Mouse (Mus musculus) kidney, embryonic 14.5 days (tissue): ENCODE data around the gene Pard6b. TPM values are rescaled to one million over a fixed set of nuclear protein-coding genes. Genes with fewer than 3 reads are reported as not detected.
A peak's percentile ranks its signal among the peaks of the same experiment; 100 is the strongest.
"Not testable (repeated sequence)": the region's sequence is repeated elsewhere in the genome, so short reads cannot be mapped to it uniquely, and the experiment has no call there.

ENCODE experiments used
- ATAC-seq: fragments of 200-750 bp; cut with Nextera tagmentation; 2 replicates; pipeline ENCODE4 v1.8.0; 2017; ENCODE audit warnings: moderate number of reproducible peaks, mild to moderate bottlenecking, moderate TSS enrichment, moderate library complexity; ENCODE audit not compliant: low FRiP score, low TSS enrichment
- H3K27ac ChIP-seq: fragments of 300-500 bp; sonication (generic); 2 replicates; pipeline ENCODE4 v1.5.1; 2014; ENCODE audit warnings: low read depth, mild to moderate bottlenecking, low read length, moderate library complexity, mixed read lengths
- H3K27me3 ChIP-seq: fragments of 300-500 bp; sonication (generic); 2 replicates; pipeline ENCODE4 v1.6.1; 2014; ENCODE audit warnings: mild to moderate bottlenecking, low read length; ENCODE audit not compliant: control insufficient read depth, insufficient read depth
- H3K36me3 ChIP-seq: fragments of 300-500 bp; sonication (generic); 2 replicates; pipeline ENCODE4 v1.6.1; 2014; ENCODE audit warnings: low read length, mixed read lengths; ENCODE audit not compliant: control insufficient read depth, insufficient read depth
- H3K4me1 ChIP-seq: fragments of 300-500 bp; sonication (generic); 2 replicates; pipeline ENCODE4 v1.6.1; 2014; ENCODE audit warnings: low read length, mixed read lengths; ENCODE audit not compliant: control insufficient read depth, insufficient read depth
- H3K4me2 ChIP-seq: fragments of 300-500 bp; sonication (generic); replicated peaks from 2 replicates; pipeline ENCODE4 v1.6.1; 2014; ENCODE audit warnings: low read depth, mild to moderate bottlenecking, low read length
- H3K4me3 ChIP-seq: fragments of 300-500 bp; sonication (generic); 2 replicates; pipeline ENCODE4 v1.5.1; 2014; ENCODE audit warnings: mild to moderate bottlenecking, low read length
- H3K9ac ChIP-seq: fragments of 300-500 bp; sonication (generic); 2 replicates; pipeline ENCODE4 v1.6.1; 2014; ENCODE audit warnings: low read depth, mild to moderate bottlenecking, low read length, moderate library complexity
- H3K9me3 ChIP-seq: fragments of 300-500 bp; sonication (generic); 2 replicates; pipeline ENCODE4 v1.6.1; 2016; ENCODE audit warnings: low read length; ENCODE audit not compliant: control insufficient read depth
- WGBS: fragments of 180-500 bp; shearing (Covaris S2); extraction: QIAGEN DNeasy Blood & Tissue Kit; methylation state at CpG from one replicate; pipeline ENCODE4 v1.1.7; 2014; 5-methylcytosine and 5-hydroxymethylcytosine counted together
- polyA plus RNA-seq: library from polyadenylated mRNA; unstranded; fragments of >200 nt; fragmentation: Nextera tagmentation; extraction: Ambion mirVana; gene quantifications from 2 replicates; pipeline ENCODE4 v1.2.1, GENCODE M21; 2014

The Pard6b gene
- polyA plus RNA-seq, 1 experiment from 2014 or later: 22.0 TPM

DNA sequence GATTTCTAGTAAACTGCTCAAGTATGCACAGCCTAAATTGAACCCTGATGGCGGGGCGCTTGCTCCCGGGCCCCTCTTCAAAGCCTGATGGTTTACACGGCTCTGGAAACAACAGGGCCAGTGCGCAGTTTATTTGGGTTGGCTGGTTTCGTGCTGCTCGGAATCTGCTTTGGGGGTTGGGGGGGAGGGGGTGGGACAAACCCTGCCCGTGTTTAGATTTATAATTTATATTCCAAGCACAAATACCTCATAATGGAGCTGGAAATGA, 24.2 kb upstream of the Pard6b start:
- H3K36me3 ChIP-seq: no peaks in the 10 kb centered on the region
- 0 out of 2 replicates have a peak, but pooled peaks cover 4% of the 10 kb centered on the region for H3K27me3 ChIP-seq
- peaks cover 16% of the 10 kb centered on the region for H3K4me1 ChIP-seq
- H3K9me3 ChIP-seq: 0 out of 2 replicates have a peak, but pooled peaks cover 2% of the 10 kb centered on the region
- ATAC-seq: no peak
- WGBS: 43% methylated on average over 8 of the region's 8 CpGs
- H3K4me3 ChIP-seq: no peak overlapping the region
- no peak overlapping the region for H3K4me2 ChIP-seq
- H3K27ac ChIP-seq: no peak overlapping the region
- no peak overlapping the region for H3K9ac ChIP-seq

DNA sequence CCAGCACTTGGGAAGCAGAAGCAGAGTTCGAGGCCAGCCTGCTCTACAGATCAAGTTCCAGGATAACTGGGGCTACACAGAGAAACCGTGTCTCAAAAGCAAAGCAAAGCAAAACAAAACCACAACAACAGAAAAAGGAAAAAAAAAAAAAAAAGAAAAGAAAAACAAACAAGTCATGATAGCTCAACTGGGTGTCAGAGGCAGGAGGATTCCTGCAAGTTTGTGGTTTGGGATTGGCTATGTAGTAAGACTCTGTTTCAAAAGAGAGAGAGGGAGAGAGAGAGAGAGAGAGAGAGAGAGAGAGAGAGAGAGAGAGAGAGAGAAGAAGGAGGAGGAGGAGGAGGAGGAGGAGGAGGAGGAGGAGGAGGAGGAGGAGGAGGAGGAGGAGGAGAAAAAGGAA, 22.9 kb upstream of the Pard6b start:
- WGBS: 57% methylated on average over 2 of the region's 2 CpGs
- not testable (repeated sequence) for H3K4me2 ChIP-seq, H3K27me3 ChIP-seq, H3K9ac ChIP-seq, H3K4me3 ChIP-seq, H3K9me3 ChIP-seq, H3K27ac ChIP-seq, H3K36me3 ChIP-seq, ATAC-seq
- H3K4me1 ChIP-seq: peaks cover 16% of the 10 kb centered on the region

DNA sequence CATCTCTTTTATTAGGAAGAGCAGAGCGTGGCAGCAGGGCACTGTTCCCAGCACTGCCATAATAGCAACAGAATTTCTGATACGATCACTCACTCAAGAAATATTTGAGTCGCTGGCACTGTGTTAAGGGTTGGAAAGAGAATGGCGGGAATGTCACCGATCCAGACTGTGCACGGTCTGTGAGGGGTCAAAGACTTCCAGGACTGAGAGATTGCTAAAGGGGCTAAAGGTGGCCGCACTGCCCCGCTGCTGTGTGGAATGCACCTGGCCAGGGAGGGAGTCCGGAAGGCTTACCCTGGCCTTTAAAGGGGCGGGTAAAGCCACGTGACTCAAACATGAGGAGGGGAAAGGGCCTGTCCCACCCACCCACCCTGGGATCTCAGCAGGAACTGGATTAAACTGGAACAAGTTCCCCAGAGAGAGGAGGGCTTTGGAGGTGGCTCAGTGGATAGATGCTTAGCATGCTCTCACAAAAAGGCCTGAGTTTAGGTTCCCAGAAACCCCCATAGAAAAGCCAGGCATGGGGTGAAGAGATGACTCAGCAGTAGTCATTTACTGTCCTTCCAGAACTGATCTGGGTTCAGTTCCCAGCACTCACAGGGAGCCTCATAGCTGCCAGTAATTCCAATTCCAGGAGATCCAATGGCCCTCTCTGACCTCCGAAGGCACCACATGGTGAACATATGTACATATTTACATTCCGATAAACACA, 22.2 kb upstream of the Pard6b start:
- Histone ChIP-seq H3K9me3 (0 out of 2 replicates have a peak, but pooled peaks cover 2% of the 10 kb centered on the region), H3K27ac (peak overlapping the region; percentile 20; the same call in 1 of the 2 replicates), H3K4me1 (peaks cover 16% of the 10 kb centered on the region), H3K4me3 (no peak overlapping the region), H3K36me3 (no peaks in the 10 kb centered on the region), H3K4me2 (no peak overlapping the region), H3K27me3 (no peaks in the 10 kb centered on the region), H3K9ac (no peak overlapping the region)
- peak; percentile 72 for ATAC-seq
- WGBS: 20% methylated on average over 13 of the region's 13 CpGs

DNA sequence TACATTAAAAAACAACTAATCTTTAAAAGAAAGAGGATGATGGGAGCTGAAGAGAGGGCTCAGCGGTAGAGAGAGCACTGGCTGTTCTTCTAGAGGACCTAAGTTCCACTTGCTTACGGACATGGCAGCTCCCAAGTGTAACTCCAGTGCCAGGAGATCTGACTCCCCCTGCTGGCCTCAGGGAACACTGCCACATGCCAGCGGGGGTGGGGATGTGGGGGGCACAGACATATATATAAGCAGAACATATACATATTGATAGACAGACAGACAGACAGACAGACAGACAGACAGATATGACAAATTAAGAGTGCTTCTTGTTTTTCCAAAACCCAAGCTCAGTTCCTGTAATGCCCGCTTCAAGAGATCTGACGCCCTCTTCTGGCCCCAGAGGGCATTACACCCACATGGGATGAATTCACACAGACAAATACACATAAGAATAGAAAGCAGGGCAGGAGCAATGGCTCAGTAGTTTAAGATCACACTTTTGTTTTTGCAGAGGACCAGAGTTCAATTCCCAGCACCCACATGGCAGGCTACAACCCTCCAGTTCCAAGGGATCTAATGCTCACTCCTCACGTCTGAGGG, 21.5 kb upstream of the Pard6b start:
- Histone ChIP-seq H3K27ac (no peak overlapping the region), H3K36me3 (no peaks in the 10 kb centered on the region), H3K9me3 (0 out of 2 replicates have a peak, but pooled peaks cover 2% of the 10 kb centered on the region), H3K4me1 (peaks cover 16% of the 10 kb centered on the region), H3K27me3 (no peaks in the 10 kb centered on the region), H3K9ac (no peak overlapping the region), H3K4me3 (no peak overlapping the region), H3K4me2 (no peak overlapping the region)
- no peak for ATAC-seq
- WGBS: 74% methylated on average over 6 of the region's 6 CpGs

DNA sequence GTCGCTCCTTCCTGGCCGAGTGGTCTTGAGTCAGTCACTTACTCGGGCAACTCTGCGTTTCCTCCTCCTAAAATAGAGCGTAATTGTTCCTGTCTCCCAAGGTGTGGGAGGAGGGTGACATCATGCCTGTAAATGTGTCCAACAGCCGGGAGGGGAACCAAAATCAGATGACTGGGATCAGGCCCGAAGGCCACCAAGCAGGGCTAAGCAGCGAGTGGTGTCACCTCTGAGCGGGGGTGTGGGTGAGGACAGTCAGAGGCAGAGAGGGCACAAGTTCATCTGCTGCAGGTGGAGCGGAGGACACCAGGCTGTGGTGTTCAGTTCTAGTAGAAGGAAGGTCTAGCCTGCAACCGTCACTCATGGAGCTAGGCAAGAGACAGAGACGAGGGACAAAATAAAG, 17.1 kb upstream of the Pard6b start:
- Histone ChIP-seq H3K4me1 (no peaks in the 10 kb centered on the region), H3K9ac (no peak overlapping the region), H3K36me3 (no peaks in the 10 kb centered on the region), H3K27ac (no peak overlapping the region), H3K4me2 (no peak overlapping the region), H3K27me3 (no peaks in the 10 kb centered on the region), H3K9me3 (0 out of 2 replicates have a peak, but pooled peaks cover 2% of the 10 kb centered on the region), H3K4me3 (no peak overlapping the region)
- ATAC-seq: no peak
- WGBS: 78% methylated on average over 12 of the region's 12 CpGs

DNA sequence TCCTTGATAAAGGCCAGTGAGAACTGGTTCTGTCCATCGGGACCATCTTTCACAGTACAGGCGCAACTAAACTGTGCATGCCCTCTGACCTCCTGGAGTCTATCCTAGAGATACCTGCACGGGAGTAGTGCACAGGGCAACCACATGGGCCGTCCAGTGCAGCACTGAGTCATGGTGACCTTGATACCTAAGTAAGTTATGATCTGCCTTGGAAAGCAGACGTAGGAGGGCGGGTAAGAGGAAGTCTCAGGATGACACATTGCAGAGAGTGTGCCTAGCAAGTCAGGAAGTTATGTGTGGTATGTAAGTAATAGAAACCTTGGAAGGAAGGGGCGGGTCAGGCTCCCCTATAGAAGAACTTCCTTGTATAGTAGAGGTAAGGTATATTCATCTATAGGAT, 15.3 kb upstream of the Pard6b start:
- H3K4me1 ChIP-seq: no peaks in the 10 kb centered on the region
- no peak overlapping the region for H3K27ac ChIP-seq
- no peak overlapping the region for H3K9ac ChIP-seq
- 0 out of 2 replicates have a peak, but pooled peaks cover 2% of the 10 kb centered on the region for H3K9me3 ChIP-seq
- no peak for ATAC-seq
- 68% methylated on average over 7 of the region's 7 CpGs for WGBS
- H3K4me3 ChIP-seq: no peak overlapping the region
- H3K36me3 ChIP-seq: no peaks in the 10 kb centered on the region
- no peak overlapping the region for H3K4me2 ChIP-seq
- H3K27me3 ChIP-seq: no peaks in the 10 kb centered on the region

DNA sequence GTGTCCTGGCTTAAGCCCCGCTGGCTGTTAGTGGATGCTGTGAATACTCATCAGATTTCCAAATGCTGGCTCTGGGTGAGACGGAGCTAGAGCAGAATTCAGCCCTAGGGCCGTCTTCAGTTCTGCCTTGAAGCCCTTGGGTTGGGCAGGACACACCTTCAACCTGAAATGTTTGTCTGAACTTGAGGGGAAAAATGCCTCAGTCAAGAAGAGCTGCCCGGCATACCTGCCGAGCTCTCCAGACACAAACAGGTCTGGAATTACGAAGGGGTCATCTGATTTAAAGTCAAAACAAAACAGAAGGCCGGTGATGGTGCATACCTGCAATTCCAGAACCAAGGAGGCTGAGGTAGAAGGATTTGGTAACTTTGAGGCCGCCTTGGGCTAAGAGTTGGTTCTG, 14.0 kb upstream of the Pard6b start:
- Histone ChIP-seq H3K9me3 (no peaks in the 10 kb centered on the region), H3K4me2 (no peak overlapping the region), H3K27me3 (no peaks in the 10 kb centered on the region), H3K27ac (no peak overlapping the region), H3K36me3 (no peaks in the 10 kb centered on the region), H3K4me3 (no peak overlapping the region), H3K9ac (no peak overlapping the region), H3K4me1 (no peaks in the 10 kb centered on the region)
- WGBS: 56% methylated on average over 8 of the region's 8 CpGs
- ATAC-seq: no peak

DNA sequence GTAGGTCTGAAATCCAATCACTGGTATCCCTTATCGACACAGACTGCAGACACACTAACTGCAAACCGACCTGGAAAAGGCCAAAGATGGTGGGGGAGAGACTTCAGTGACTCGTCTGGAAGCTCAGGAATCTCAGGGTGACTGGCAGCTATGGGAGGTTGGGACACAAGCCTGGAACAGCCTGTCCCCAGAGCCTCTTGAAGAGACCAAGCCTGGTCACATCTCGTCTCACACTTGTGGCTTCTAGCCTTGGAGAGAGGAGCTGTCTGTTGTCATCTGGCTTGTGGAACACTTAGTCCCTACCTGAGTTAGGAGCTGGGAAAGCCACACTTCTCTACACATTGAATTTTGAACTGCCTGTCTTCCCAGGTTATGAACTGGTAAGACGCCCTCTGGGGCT, 10.4 kb upstream of the Pard6b start:
- no peak for ATAC-seq
- no peak overlapping the region for H3K27ac ChIP-seq
- 63% methylated on average over 5 of the region's 5 CpGs for WGBS
- no peak overlapping the region for H3K4me2 ChIP-seq
- H3K4me3 ChIP-seq: no peak overlapping the region
- H3K9me3 ChIP-seq: no peaks in the 10 kb centered on the region
- H3K4me1 ChIP-seq: peaks cover 24% of the 10 kb centered on the region
- H3K27me3 ChIP-seq: no peaks in the 10 kb centered on the region
- H3K9ac ChIP-seq: no peak overlapping the region
- H3K36me3 ChIP-seq: no peaks in the 10 kb centered on the region

DNA sequence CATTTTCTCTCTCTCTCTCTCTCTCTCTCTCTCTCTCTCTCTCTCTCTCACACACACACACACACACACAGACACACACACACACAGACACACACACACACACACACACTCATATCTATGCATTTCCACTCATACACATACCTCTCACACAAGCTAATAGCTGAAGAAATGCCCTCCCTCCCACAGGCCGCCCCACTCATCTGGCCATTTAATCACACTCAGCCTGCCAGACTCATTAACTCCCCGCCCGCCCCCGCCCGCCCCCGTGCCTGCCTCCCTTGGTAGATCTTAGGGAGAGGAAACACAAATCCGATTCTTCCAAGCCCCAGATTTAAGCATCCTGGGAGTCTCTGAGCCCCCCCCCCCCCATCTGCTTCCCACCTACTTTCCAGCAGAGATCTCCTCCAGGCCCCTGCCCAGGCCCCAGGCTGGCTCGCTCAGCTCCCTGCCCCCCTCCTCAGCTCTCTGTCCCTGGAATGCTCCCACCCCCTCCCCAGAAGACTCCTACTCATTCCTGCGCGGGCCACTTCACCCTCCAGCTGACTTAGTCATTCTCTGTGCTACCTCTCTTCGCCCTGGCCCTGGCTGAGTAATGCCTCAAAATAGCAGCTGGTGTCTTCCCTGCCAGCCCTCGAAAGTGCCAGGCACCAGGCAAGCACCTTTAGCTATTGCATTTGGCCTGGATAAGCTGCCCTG, 8.2 kb upstream of the Pard6b start:
- Histone ChIP-seq H3K27ac (peak overlapping the region; percentile 91), H3K4me1 (peaks cover 27% of the 10 kb centered on the region), H3K9ac (no peak overlapping the region), H3K27me3 (no peaks in the 10 kb centered on the region), H3K9me3 (no peaks in the 10 kb centered on the region), H3K4me2 (peak overlapping the region; percentile 25), H3K36me3 (no peaks in the 10 kb centered on the region), H3K4me3 (no peak overlapping the region)
- ATAC-seq: peak; percentile 85
- WGBS: 2% methylated on average over 10 of the region's 12 CpGs
